Mouse (Mus musculus) MEL (cell line): ENCODE data around the gene Ankrd54. TPM values are rescaled to one million over a fixed set of nuclear protein-coding genes. Genes with fewer than 3 reads are reported as not detected.
"Not testable (repeated sequence)": the region's sequence is repeated elsewhere in the genome, so short reads cannot be mapped to it uniquely, and the experiment has no call there.

Experiments
- DNase-seq: peaks from one replicate; pipeline ENCODE4 v3.0.0; 2011; ENCODE audit warnings: low read depth, low spot score
- H3K27ac ChIP-seq: 2 replicates; pipeline ENCODE4 v1.5.1; 2012; ENCODE audit warnings: low read depth, mild to moderate bottlenecking, control low read depth, low read length, moderate library complexity; ENCODE audit not compliant: control insufficient read depth
- H3K27me3 ChIP-seq, 2 experiments: fragments of 150-350 bp in 1 of 2; sonication (generic) in 1 of 2; 2 replicates each; pipeline ENCODE4 v1.6.1; 2012; ENCODE audit warnings: low read length in 2 of 2, mild to moderate bottlenecking in 2 of 2, improper control_type of control experiment in 1 of 2, moderate library complexity in 1 of 2; ENCODE audit not compliant: insufficient read depth in 2 of 2, control insufficient read depth in 1 of 2
- H3K36me3 ChIP-seq, 2 experiments: 2 replicates each; pipeline ENCODE4 v1.6.1; 2012 to 2014; ENCODE audit warnings: low read length in 2 of 2, improper control_type of control experiment in 1 of 2, inconsistent platforms in 1 of 2, mild to moderate bottlenecking in 1 of 2; ENCODE audit not compliant: insufficient read depth in 2 of 2, control insufficient read depth in 1 of 2
- H3K4me1 ChIP-seq, 2 experiments: fragments of 150-350 bp in 1 of 2; sonication (generic) in 1 of 2; 2 replicates each; pipeline ENCODE4 v1.6.1; 2012; ENCODE audit warnings: low read length in 2 of 2, improper control_type of control experiment in 1 of 2, mild to moderate bottlenecking in 1 of 2; ENCODE audit not compliant: insufficient read depth in 2 of 2, control insufficient read depth in 1 of 2
- H3K4me3 ChIP-seq, 2 experiments: fragments of 150-350 bp in 1 of 2; sonication (generic) in 1 of 2; 2 replicates each; pipeline ENCODE4 v1.5.1; 2012; ENCODE audit warnings: low read depth in 2 of 2, low read length in 2 of 2, mild to moderate bottlenecking in 2 of 2, moderate library complexity in 2 of 2, control low read depth in 1 of 2, improper control_type of control experiment in 1 of 2; ENCODE audit not compliant: control insufficient read depth in 1 of 2, insufficient read depth in 1 of 2
- H3K79me2 ChIP-seq: 2 replicates; pipeline ENCODE4 v1.6.1; 2012; ENCODE audit warnings: mild to moderate bottlenecking, low read length, moderate library complexity; ENCODE audit not compliant: control insufficient read depth, poor library complexity, insufficient read depth
- H3K9ac ChIP-seq: 2 replicates; pipeline ENCODE4 v1.6.1; 2012; ENCODE audit warnings: low read depth, mild to moderate bottlenecking, control low read depth, low read length, moderate library complexity; ENCODE audit not compliant: control insufficient read depth, poor library complexity, severe bottlenecking
- H3K9me3 ChIP-seq: fragments of 150-350 bp; sonication (generic); replicated peaks from 2 replicates; pipeline ENCODE4 v1.6.1; 2012; ENCODE audit warnings: mild to moderate bottlenecking, low read length, improper control_type of control experiment, moderate library complexity; ENCODE audit not compliant: insufficient read depth
- CHD1 ChIP-seq: IDR thresholded peaks from 2 replicates; pipeline ENCODE4 v1.6.1; 2012; ENCODE audit warnings: low read depth, mild to moderate bottlenecking, inconsistent platforms, low read length, improper control_type of control experiment
- CTCF ChIP-seq, 3 experiments: IDR thresholded peaks in 2 of 3; conservative IDR thresholded peaks in 1 of 3; 2 replicates each; pipeline ENCODE4 v1.5.1; 2011 to 2012; ENCODE audit warnings: low read length in 3 of 3, low read depth in 2 of 3, mild to moderate bottlenecking in 2 of 3, improper control_type of control experiment in 1 of 3, inconsistent platforms in 1 of 3, mixed read lengths in 1 of 3, moderate library complexity in 1 of 3; ENCODE audit not compliant: control insufficient read depth in 1 of 3, insufficient read depth in 1 of 3, poor library complexity in 1 of 3, severe bottlenecking in 1 of 3
- E2F4 ChIP-seq: IDR thresholded peaks from 2 replicates; pipeline ENCODE4 v1.6.1; 2011; ENCODE audit warnings: low read depth, low read length, improper control_type of control experiment, borderline replicate concordance
- ELF1 ChIP-seq: IDR thresholded peaks from 2 replicates; pipeline ENCODE4 v1.6.1; 2014; ENCODE audit warnings: low read depth, mild to moderate bottlenecking, inconsistent platforms, low read length, improper control_type of control experiment, moderate library complexity
- GABPA ChIP-seq: IDR thresholded peaks from 2 replicates; pipeline ENCODE4 v1.6.1; 2012; ENCODE audit warnings: low read depth, mild to moderate bottlenecking, inconsistent platforms, low read length, improper control_type of control experiment, moderate library complexity
- JUND ChIP-seq: IDR thresholded peaks from 2 replicates; pipeline ENCODE4 v1.6.1; 2011; ENCODE audit warnings: low read depth, mild to moderate bottlenecking, improper control_type of control experiment, low read length
- KAT2A ChIP-seq: conservative IDR thresholded peaks from 2 replicates; pipeline ENCODE4 v1.6.1; 2012; ENCODE audit warnings: low read depth, low read length, improper control_type of control experiment, inconsistent platforms
- MAX ChIP-seq: IDR thresholded peaks from 2 replicates; pipeline ENCODE4 v1.6.1; 2011; ENCODE audit warnings: low read length, improper control_type of control experiment
- MAZ ChIP-seq: IDR thresholded peaks from 2 replicates; pipeline ENCODE4 v1.6.1; 2012; ENCODE audit warnings: low read depth, mild to moderate bottlenecking, inconsistent platforms, low read length, improper control_type of control experiment
- MXI1 ChIP-seq: IDR thresholded peaks from 2 replicates; pipeline ENCODE4 v1.6.1; 2011; ENCODE audit warnings: mild to moderate bottlenecking, low read depth, low read length, improper control_type of control experiment
- MYC ChIP-seq: IDR thresholded peaks from 2 replicates; pipeline ENCODE4 v1.6.1; 2011; ENCODE audit warnings: low read depth, mild to moderate bottlenecking, low read length, improper control_type of control experiment, moderate library complexity
- NELFE ChIP-seq: IDR thresholded peaks from 2 replicates; pipeline ENCODE4 v1.6.1; 2011; ENCODE audit warnings: low read depth, low read length, improper control_type of control experiment
- NRF1 ChIP-seq: IDR thresholded peaks from 2 replicates; pipeline ENCODE4 v1.6.1; 2014; ENCODE audit warnings: low read depth, mild to moderate bottlenecking, inconsistent platforms, low read length, improper control_type of control experiment, moderate library complexity; ENCODE audit not compliant: poor library complexity, insufficient read depth, severe bottlenecking
- POLR2A ChIP-seq, 2 experiments: IDR thresholded peaks; 2 replicates each; pipeline ENCODE4 v1.6.1; 2011 to 2012; ENCODE audit warnings: low read length in 2 of 2, mild to moderate bottlenecking in 2 of 2, control low read depth in 1 of 2, improper control_type of control experiment in 1 of 2, low read depth in 1 of 2, moderate library complexity in 1 of 2; ENCODE audit not compliant: control insufficient read depth in 1 of 2, insufficient read depth in 1 of 2, poor library complexity in 1 of 2
- POLR2AphosphoS2 ChIP-seq: IDR thresholded peaks from 2 replicates; pipeline ENCODE4 v1.6.1; 2011; ENCODE audit warnings: low read length, improper control_type of control experiment
- RAD21 ChIP-seq: IDR thresholded peaks from 2 replicates; pipeline ENCODE4 v1.6.1; 2011; ENCODE audit warnings: mild to moderate bottlenecking, low read depth, low read length, improper control_type of control experiment
- SIN3A ChIP-seq: IDR thresholded peaks from 2 replicates; pipeline ENCODE4 v1.6.1; 2012; ENCODE audit warnings: low read length, improper control_type of control experiment, inconsistent platforms
- SMC3 ChIP-seq: IDR thresholded peaks from 2 replicates; pipeline ENCODE4 v1.6.1; 2011; ENCODE audit warnings: low read depth, low read length, improper control_type of control experiment
- TAL1 ChIP-seq: IDR thresholded peaks from 2 replicates; pipeline ENCODE4 v1.6.1; 2012; ENCODE audit warnings: mild to moderate bottlenecking, inconsistent platforms, low read length, moderate library complexity, mixed read lengths
- TBP ChIP-seq: IDR thresholded peaks from 2 replicates; pipeline ENCODE4 v1.8.0; 2011; ENCODE audit warnings: low read depth, low read length, improper control_type of control experiment
- UBTF ChIP-seq: IDR thresholded peaks from 2 replicates; pipeline ENCODE4 v1.6.1; 2012; ENCODE audit warnings: low read depth, mild to moderate bottlenecking, inconsistent platforms, low read length, improper control_type of control experiment, moderate library complexity, borderline replicate concordance; ENCODE audit not compliant: insufficient read depth
- USF2 ChIP-seq, 2 experiments: IDR thresholded peaks; 2 replicates each; pipeline ENCODE4 v1.6.1; 2011 to 2012; ENCODE audit warnings: improper control_type of control experiment in 2 of 2, low read length in 2 of 2, borderline replicate concordance in 1 of 2, inconsistent platforms in 1 of 2, low read depth in 1 of 2, mild to moderate bottlenecking in 1 of 2; ENCODE audit not compliant: insufficient read depth in 1 of 2
- ZMIZ1 ChIP-seq: IDR thresholded peaks from 2 replicates; pipeline ENCODE4 v1.6.1; 2012; ENCODE audit warnings: low read depth, mild to moderate bottlenecking, inconsistent platforms, low read length, improper control_type of control experiment, moderate library complexity
- polyA plus RNA-seq, 2 experiments: library from polyadenylated mRNA; stranded (reverse) in 1 of 2; unstranded in 1 of 2; fragments of >175 nt in 1 of 2; fragments of >200 nt in 1 of 2; gene quantifications; 2 replicates each; pipeline versions ENCODE4 v1.2.1 to v1.2.4; 2012; ENCODE audit warnings: low replicate concordance in 2 of 2, low read depth in 1 of 2; ENCODE audit not compliant: insufficient read length in 2 of 2, insufficient read depth in 1 of 2, missing spikeins in 1 of 2
- total RNA-seq: library from RNA; depleted of rRNA; stranded (reverse); fragments of 300-350 nt; gene quantifications from 2 replicates; pipeline ENCODE4 v1.2.3, GENCODE M21; 2012

Gene Ankrd54
- total and polyA plus RNA-seq, 3 experiments: 42.3 to 62.2 TPM; not detected in 1

GRCm38 (mm10) chr15:79009734-79010133, 53.0 kb downstream of the Ankrd54 start:
- DNase-seq: no peak
- TF ChIP-seq E2F4 (no peak), MAX (no peak), UBTF (no peak), SIN3A (no peak), KAT2A (no peak)
- TF ChIP-seq, all 39 proteins: peak for 0

GRCm38 (mm10) chr15:79007836-79008235, 54.9 kb downstream of the Ankrd54 start:
- TF ChIP-seq SMC3: peak; percentile 31; the same call in 1 of the 2 replicates
- peak in 2 of 3 experiments; percentile 5 to 49; a peak in 2 of 6 replicates for TF ChIP-seq CTCF (IDR thresholded peaks at IDR 0.05 in 2 of 3, conservative IDR thresholded peaks at IDR 0.05 in 1 of 3; ENCODE audit: control insufficient read depth in 1 of 3, insufficient read depth in 1 of 3, low read depth in 2 of 3, low read length in 3 of 3, poor library complexity in 1 of 3, severe bottlenecking in 1 of 3)
- TF ChIP-seq RAD21: peak; percentile 7
- peak; percentile 22 for DNase-seq
- H3K27ac ChIP-seq, H3K27me3 ChIP-seq, H3K9ac ChIP-seq, H3K36me3 ChIP-seq, H3K4me3 ChIP-seq, H3K4me1 ChIP-seq, H3K79me2 ChIP-seq, H3K9me3 ChIP-seq: not testable (repeated sequence)

More at GRCm38 (mm10) chr15:79009734-79010133, 53.0 kb downstream of the Ankrd54 start:
- H3K27ac ChIP-seq: no peak overlapping the region
- no peaks in the 10 kb centered on the region for H3K9me3 ChIP-seq
- no peaks in the 10 kb centered on the region for H3K79me2 ChIP-seq
- no peaks in the 10 kb centered on the region; a peak in 1 of 4 replicates for H3K36me3 ChIP-seq
- H3K9ac ChIP-seq: no peak overlapping the region
- H3K4me1 ChIP-seq: no peaks in the 10 kb centered on the region
- no peak overlapping the region for H3K4me3 ChIP-seq
- no peaks in the 10 kb centered on the region for H3K27me3 ChIP-seq

DNA sequence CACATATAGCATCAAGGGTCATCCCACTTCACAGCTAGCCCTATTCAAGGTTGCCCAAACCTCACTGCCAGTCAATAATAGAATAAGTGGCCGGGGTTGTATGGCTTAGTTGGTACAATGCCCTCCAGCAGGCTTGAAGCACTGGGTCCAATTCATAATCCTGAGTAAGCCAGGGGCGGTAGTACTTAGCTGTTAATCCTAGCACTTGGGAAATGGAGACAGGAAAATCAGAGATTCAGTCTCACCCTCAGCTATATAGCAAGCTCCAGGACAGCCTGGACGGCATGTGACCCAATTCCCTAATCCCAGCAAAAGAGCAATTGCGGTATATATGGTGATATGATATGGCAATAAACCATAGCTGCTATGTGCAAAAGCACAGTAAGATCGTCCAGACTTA, 55.6 kb downstream of the Ankrd54 start:
- no peak overlapping the region for H3K9ac ChIP-seq
- H3K79me2 ChIP-seq: no peaks in the 10 kb centered on the region
- no peaks in the 10 kb centered on the region for H3K27me3 ChIP-seq
- H3K9me3 ChIP-seq: no peaks in the 10 kb centered on the region
- no peak overlapping the region for H3K4me3 ChIP-seq
- no peaks in the 10 kb centered on the region for H3K4me1 ChIP-seq
- no peaks in the 10 kb centered on the region; a peak in 1 of 4 replicates for H3K36me3 ChIP-seq
- TF ChIP-seq E2F4 (no peak), POLR2AphosphoS2 (no peak), NELFE (no peak), RAD21 (no peak), GABPA (no peak), ELF1 (no peak), POLR2A (IDR thresholded peaks at IDR 0.05; ENCODE audit: control insufficient read depth in 1 of 2, insufficient read depth in 1 of 2, low read depth in 1 of 2, low read length in 2 of 2, poor library complexity in 1 of 2) (no peak), SIN3A (no peak), USF2 (IDR thresholded peaks at IDR 0.05; ENCODE audit: borderline replicate concordance in 1 of 2, insufficient read depth in 1 of 2, low read depth in 1 of 2, low read length in 2 of 2) (no peak), TAL1 (no peak), CHD1 (no peak), NRF1 (no peak), ZMIZ1 (no peak), KAT2A (no peak), MXI1 (no peak), JUND (no peak), MAX (no peak), TBP (no peak), MYC (no peak), MAZ (no peak)
- H3K27ac ChIP-seq: no peak overlapping the region
- DNase-seq: no peak
